Mouse (Mus musculus): Measurements from ENCODE around the gene Ptk7. TPM values are rescaled to one million over a fixed set of nuclear protein-coding genes. Genes with fewer than 3 reads are reported as not detected.

The Ptk7 gene
- polyA plus RNA-seq, 1 experiment: 6.5 TPM

- Histone ChIP-seq H3K27ac (ENCODE audit: insufficient read depth, low read length) (peak overlapping the region; percentile 95), H3K4me3 (ENCODE audit: insufficient read depth, low read length) (peak overlapping the region; percentile 77), H3K4me1 (ENCODE audit: control insufficient read depth, insufficient read depth, low read length) (peaks cover 2% of the 10 kb centered on the region; the same call in 1 of the 2 replicates)
- no peak for TF ChIP-seq POLR2A (IDR thresholded peaks at IDR 0.05; ENCODE audit: extremely low read depth, insufficient read depth, low read length)
- TF ChIP-seq CTCF (IDR thresholded peaks at IDR 0.05; ENCODE audit: extremely low read depth, insufficient read depth, low read length): no peak
Observed at GRCm38 (mm10) chr17:46554977-46555672, 74.2 kb downstream of the Ptk7 start.

- Histone ChIP-seq H3K4me1 (ENCODE audit: control insufficient read depth, insufficient read depth, low read length) (peaks cover 2% of the 10 kb centered on the region; the same call in 1 of the 2 replicates), H3K27ac (ENCODE audit: insufficient read depth, low read length) (peak overlapping the region; percentile 95; the same call in 1 of the 2 replicates), H3K4me3 (ENCODE audit: insufficient read depth, low read length) (peak overlapping the region; percentile 77)
- no peak; the same call in 1 of the 2 replicates for TF ChIP-seq POLR2A (IDR thresholded peaks at IDR 0.05; ENCODE audit: extremely low read depth, insufficient read depth, low read length)
- TF ChIP-seq CTCF (IDR thresholded peaks at IDR 0.05; ENCODE audit: extremely low read depth, insufficient read depth, low read length): no peak
Observed at GRCm38 (mm10) chr17:46554646-46554976, 74.7 kb downstream of the Ptk7 start.

- no peak for TF ChIP-seq CTCF (IDR thresholded peaks at IDR 0.05; ENCODE audit: extremely low read depth, insufficient read depth, low read length)
- TF ChIP-seq POLR2A (IDR thresholded peaks at IDR 0.05; ENCODE audit: extremely low read depth, insufficient read depth, low read length): no peak
- Histone ChIP-seq H3K4me1 (ENCODE audit: control insufficient read depth, insufficient read depth, low read length) (peaks cover 2% of the 10 kb centered on the region; the same call in 1 of the 2 replicates), H3K4me3 (ENCODE audit: insufficient read depth, low read length) (peak overlapping the region; percentile 77), H3K27ac (ENCODE audit: insufficient read depth, low read length) (peak overlapping the region; percentile 73; the same call in 1 of the 2 replicates)
Observed at GRCm38 (mm10) chr17:46553926-46554325, 75.4 kb downstream of the Ptk7 start.

- Histone ChIP-seq H3K4me1 (ENCODE audit: control insufficient read depth, insufficient read depth, low read length) (peaks cover 2% of the 10 kb centered on the region; the same call in 1 of the 2 replicates), H3K27ac (ENCODE audit: insufficient read depth, low read length) (peak overlapping the region; percentile 73), H3K4me3 (ENCODE audit: insufficient read depth, low read length) (peak overlapping the region; percentile 77)
- TF ChIP-seq POLR2A (IDR thresholded peaks at IDR 0.05; ENCODE audit: extremely low read depth, insufficient read depth, low read length) (no peak), CTCF (IDR thresholded peaks at IDR 0.05; ENCODE audit: extremely low read depth, insufficient read depth, low read length) (no peak)
Observed at GRCm38 (mm10) chr17:46553469-46553868, 75.8 kb downstream of the Ptk7 start.

GRCm38 (mm10) chr17:46552841-46553423 is 76.4 kb downstream of the Ptk7 start:
- Histone ChIP-seq H3K4me3 (ENCODE audit: insufficient read depth, low read length) (peak overlapping the region; percentile 77), H3K4me1 (ENCODE audit: control insufficient read depth, insufficient read depth, low read length) (peaks cover 2% of the 10 kb centered on the region; the same call in 1 of the 2 replicates), H3K27ac (ENCODE audit: insufficient read depth, low read length) (peak overlapping the region; percentile 73)
- TF ChIP-seq POLR2A (IDR thresholded peaks at IDR 0.05; ENCODE audit: extremely low read depth, insufficient read depth, low read length) (peak; percentile 83), CTCF (IDR thresholded peaks at IDR 0.05; ENCODE audit: extremely low read depth, insufficient read depth, low read length) (no peak)

GRCm38 (mm10) chr17:46552151-46552550 is 77.2 kb downstream of the Ptk7 start:
- H3K4me3 ChIP-seq (ENCODE audit: insufficient read depth, low read length): no peak overlapping the region
- peaks cover 2% of the 10 kb centered on the region; the same call in 1 of the 2 replicates for H3K4me1 ChIP-seq (ENCODE audit: control insufficient read depth, insufficient read depth, low read length)
- TF ChIP-seq POLR2A (IDR thresholded peaks at IDR 0.05; ENCODE audit: extremely low read depth, insufficient read depth, low read length): no peak
- TF ChIP-seq CTCF (IDR thresholded peaks at IDR 0.05; ENCODE audit: extremely low read depth, insufficient read depth, low read length): no peak
- no peak overlapping the region for H3K27ac ChIP-seq (ENCODE audit: insufficient read depth, low read length)

- H3K27ac ChIP-seq (ENCODE audit: insufficient read depth, low read length): no peak overlapping the region
- peaks cover 3% of the 10 kb centered on the region; the same call in 1 of the 2 replicates for H3K4me1 ChIP-seq (ENCODE audit: control insufficient read depth, insufficient read depth, low read length)
- H3K4me3 ChIP-seq (ENCODE audit: insufficient read depth, low read length): no peak overlapping the region
- no peak for TF ChIP-seq POLR2A (IDR thresholded peaks at IDR 0.05; ENCODE audit: extremely low read depth, insufficient read depth, low read length)
- no peak for TF ChIP-seq CTCF (IDR thresholded peaks at IDR 0.05; ENCODE audit: extremely low read depth, insufficient read depth, low read length)
Observed at GRCm38 (mm10) chr17:46551369-46551768, 77.9 kb downstream of the Ptk7 start.

GRCm38 (mm10) chr17:46550904-46551303 is 78.4 kb downstream of the Ptk7 start:
- H3K4me1 ChIP-seq (ENCODE audit: control insufficient read depth, insufficient read depth, low read length): peaks cover 3% of the 10 kb centered on the region; the same call in 1 of the 2 replicates
- H3K27ac ChIP-seq (ENCODE audit: insufficient read depth, low read length): no peak overlapping the region
- no peak overlapping the region for H3K4me3 ChIP-seq (ENCODE audit: insufficient read depth, low read length)
- TF ChIP-seq POLR2A (IDR thresholded peaks at IDR 0.05; ENCODE audit: extremely low read depth, insufficient read depth, low read length): no peak
- no peak for TF ChIP-seq CTCF (IDR thresholded peaks at IDR 0.05; ENCODE audit: extremely low read depth, insufficient read depth, low read length)

GRCm38 (mm10) chr17:46549642-46550041 is 79.7 kb downstream of the Ptk7 start:
- Histone ChIP-seq H3K4me1 (ENCODE audit: control insufficient read depth, insufficient read depth, low read length) (peaks cover 3% of the 10 kb centered on the region; the same call in 1 of the 2 replicates), H3K27ac (ENCODE audit: insufficient read depth, low read length) (no peak overlapping the region), H3K4me3 (ENCODE audit: insufficient read depth, low read length) (no peak overlapping the region)
- no peak for TF ChIP-seq CTCF (IDR thresholded peaks at IDR 0.05; ENCODE audit: extremely low read depth, insufficient read depth, low read length)
- no peak for TF ChIP-seq POLR2A (IDR thresholded peaks at IDR 0.05; ENCODE audit: extremely low read depth, insufficient read depth, low read length)
